Mouse (Mus musculus) kidney, adult 2 months (tissue): ENCODE results near the gene Hmgcs2.
"Not testable (repeated sequence)": the region's sequence is repeated elsewhere in the genome, so short reads cannot be mapped to it uniquely, and the experiment has no call there.

Experiments
- CTCF ChIP-seq: fragments of 200-500 bp; conservative IDR thresholded peaks from 2 replicates; pipeline ENCODE4 v1.5.1; 2011; ENCODE audit warnings: low read depth, mild to moderate bottlenecking, control low read depth, low read length, moderate library complexity, mixed read lengths; ENCODE audit not compliant: insufficient read depth, insufficient read length
- POLR2A ChIP-seq: fragments of 200-500 bp; IDR thresholded peaks from one replicate; pipeline ENCODE4 v1.6.1; 2011; ENCODE audit warnings: low read depth, low read length, control low read depth

- not testable (repeated sequence) for TF ChIP-seq CTCF, POLR2A
These were observed 59.5 kb downstream of the Hmgcs2 start, which contains the start of gene Phgdh for GRCm38 (mm10) chr3:98339706-98340109.
